Mouse (Mus musculus): ENCODE data around the gene Gm36210. TPM values are rescaled to one million over a fixed set of nuclear protein-coding genes. Genes with fewer than 3 reads are reported as not detected.
A peak's percentile ranks its signal among the peaks of the same experiment; 100 is the strongest.

Gene Gm36210
- polyA plus RNA-seq, 1 experiment from 2014 or later: not detected

DNA sequence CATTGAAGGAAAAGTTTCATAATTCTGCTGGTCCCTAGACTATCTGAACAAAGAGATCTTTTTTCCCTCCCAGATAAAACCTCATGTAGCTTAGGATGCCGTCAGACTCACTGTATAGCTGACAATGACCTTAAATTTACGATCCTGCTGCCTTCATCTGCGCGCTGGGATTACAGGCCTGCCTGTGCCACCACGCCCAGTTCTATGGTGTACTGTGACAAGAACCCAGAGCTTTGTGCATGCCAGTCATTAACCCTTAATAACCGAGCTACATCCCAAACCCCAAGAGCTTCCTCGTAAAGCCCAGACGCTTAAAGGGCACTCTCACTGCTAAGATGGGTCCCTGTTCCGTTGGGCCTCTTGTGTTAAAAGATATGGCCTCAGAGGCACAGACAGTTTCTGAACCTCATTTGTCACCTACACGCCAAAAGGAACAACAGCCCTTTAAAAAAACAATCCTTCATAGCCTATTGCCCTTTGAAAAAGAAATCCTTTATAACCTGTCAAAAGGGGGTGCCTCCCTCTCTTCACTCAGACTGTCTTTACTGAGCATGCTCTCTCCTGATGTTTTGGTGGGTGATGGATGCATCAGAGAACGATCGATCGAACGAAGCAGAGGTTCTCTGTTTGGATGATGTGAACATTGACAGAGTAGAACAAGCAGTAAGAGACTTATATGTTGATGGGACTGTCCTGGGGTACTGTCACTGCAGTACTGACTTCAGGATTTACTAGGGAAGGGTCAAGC lies 9.5 kb upstream of the Gm36210 start:
- Histone ChIP-seq H3K36me3 (ENCODE audit: insufficient read depth, low read length) (peaks cover 24% of the 10 kb centered on the region), H3K27me3 (replicated peaks; ENCODE audit: insufficient read depth, low read length) (no peaks in the 10 kb centered on the region), H3K4me2 (replicated peaks; ENCODE audit: low read depth, low read length) (peak overlapping the region; percentile 70), H3K4me3 (ENCODE audit: low read depth, low read length) (peak overlapping the region; percentile 73), H3K27ac (ENCODE audit: low read length) (peak overlapping the region; percentile 96), H3K4me1 (ENCODE audit: insufficient read depth, low read depth, low read length) (peaks cover 4% of the 10 kb centered on the region; the same call in 1 of the 2 replicates), H3K9me3 (ENCODE audit: low read length) (no peaks in the 10 kb centered on the region), H3K9ac (replicated peaks; ENCODE audit: low read depth) (peak overlapping the region; percentile 80)
- 13% methylated on average over 14 of the region's 14 CpGs for WGBS
- ATAC-seq: peak; percentile 51
- TF ChIP-seq CTCF (IDR thresholded peaks at IDR 0.05) (no peak), EP300 (IDR thresholded peaks at IDR 0.05) (peak; percentile 5; the same call in 1 of the 2 replicates)
- no peak for DNase-seq (ENCODE audit: low spot score)

DNA sequence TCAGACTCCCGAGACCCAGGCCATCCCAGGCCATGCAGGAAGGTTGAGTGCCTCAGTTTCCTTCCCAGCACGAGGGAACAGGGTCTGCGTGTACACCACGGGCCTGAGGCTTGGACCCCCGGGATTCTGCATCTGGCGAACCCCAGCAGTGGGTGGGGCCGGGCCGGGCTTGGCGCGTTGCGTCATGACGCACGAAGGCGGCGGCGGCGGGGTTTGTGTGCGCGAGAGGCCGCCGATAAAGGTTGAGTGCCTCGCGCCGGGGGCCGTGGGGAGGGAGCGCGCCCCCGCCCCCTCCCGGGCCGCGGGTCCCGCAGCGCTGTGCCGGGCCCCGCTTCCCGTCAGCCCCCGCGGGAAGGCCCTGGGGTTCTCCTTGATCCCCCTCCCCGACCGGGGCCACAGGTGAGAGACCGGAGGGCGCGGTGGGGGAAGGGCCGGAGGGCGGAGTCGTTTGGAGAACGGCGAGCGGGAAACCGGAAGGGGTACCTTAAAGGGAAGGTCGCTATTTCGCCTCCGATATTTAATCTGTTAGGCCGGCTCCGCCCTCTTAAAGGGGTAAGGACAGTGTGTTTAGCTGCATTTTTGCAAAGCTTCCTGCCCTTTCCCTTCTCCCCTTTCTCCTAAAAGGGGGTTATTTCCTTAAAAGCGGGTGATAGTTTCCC lies 8.8 kb upstream of the Gm36210 start, which contains the start of gene Zfp628:
TSS of gene Zfp628 (plus strand) at position 211 of the 659 bp plus-strand sequence.
- Histone ChIP-seq H3K4me2 (replicated peaks; ENCODE audit: low read depth, low read length) (peak within 1 kb of the TSS; percentile 70), H3K27ac (ENCODE audit: low read length) (peak within 1 kb of the TSS; percentile 96), H3K9me3 (ENCODE audit: low read length) (no peaks in the 10 kb centered on the region), H3K36me3 (ENCODE audit: insufficient read depth, low read length) (peaks cover 18% of the 10 kb centered on the region), H3K9ac (replicated peaks; ENCODE audit: low read depth) (peak within 1 kb of the TSS; percentile 80), H3K4me3 (ENCODE audit: low read depth, low read length) (peak within 1 kb of the TSS; percentile 73), H3K4me1 (ENCODE audit: insufficient read depth, low read depth, low read length) (peaks cover 4% of the 10 kb centered on the region; the same call in 1 of the 2 replicates), H3K27me3 (replicated peaks; ENCODE audit: insufficient read depth, low read length) (no peaks in the 10 kb centered on the region)
- peak; percentile 92 for ATAC-seq
- peak; percentile 38; the same call in 1 of the 2 replicates for TF ChIP-seq EP300 (IDR thresholded peaks at IDR 0.05)
- 0 out of 2 replicates have a peak, but pooled peaks have one; percentile 0 for TF ChIP-seq CTCF (IDR thresholded peaks at IDR 0.05)
- WGBS: under 1% methylated on average over 42 of the region's 56 CpGs
- DNase-seq (ENCODE audit: low spot score): peak; percentile 96

DNA sequence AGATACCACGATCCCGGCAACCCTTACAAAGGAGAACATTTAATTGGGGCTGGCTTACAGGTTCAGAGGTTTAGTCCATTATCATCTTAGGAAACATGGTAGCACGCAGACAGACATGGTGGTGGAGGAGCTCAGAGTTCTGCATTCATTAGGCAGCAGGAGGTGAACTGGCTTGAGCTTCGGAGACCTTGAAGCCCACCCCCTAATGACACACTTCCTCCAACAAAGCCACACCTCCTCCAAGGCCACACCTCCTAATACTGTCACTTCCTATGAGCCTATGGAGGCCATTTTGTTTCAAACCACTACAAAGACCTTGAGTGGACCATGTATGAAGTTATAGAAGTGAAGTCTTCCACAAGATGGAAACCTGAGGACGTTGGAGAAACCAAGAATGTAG lies 5.9 kb upstream of the Gm36210 start:
- Histone ChIP-seq H3K9me3 (ENCODE audit: low read length) (no peaks in the 10 kb centered on the region), H3K27ac (ENCODE audit: low read length) (no peak overlapping the region), H3K36me3 (ENCODE audit: insufficient read depth, low read length) (no peaks in the 10 kb centered on the region), H3K4me2 (replicated peaks; ENCODE audit: low read depth, low read length) (no peak overlapping the region), H3K4me1 (ENCODE audit: insufficient read depth, low read depth, low read length) (peaks cover 4% of the 10 kb centered on the region; the same call in 1 of the 2 replicates), H3K4me3 (ENCODE audit: low read depth, low read length) (no peak overlapping the region), H3K9ac (replicated peaks; ENCODE audit: low read depth) (no peak overlapping the region), H3K27me3 (replicated peaks; ENCODE audit: insufficient read depth, low read length) (no peaks in the 10 kb centered on the region)
- ATAC-seq: no peak
- WGBS: 65% methylated on average over 5 of the region's 5 CpGs
- TF ChIP-seq CTCF (IDR thresholded peaks at IDR 0.05): no peak
- no peak for TF ChIP-seq EP300 (IDR thresholded peaks at IDR 0.05)
- no peak for DNase-seq (ENCODE audit: low spot score)

DNA sequence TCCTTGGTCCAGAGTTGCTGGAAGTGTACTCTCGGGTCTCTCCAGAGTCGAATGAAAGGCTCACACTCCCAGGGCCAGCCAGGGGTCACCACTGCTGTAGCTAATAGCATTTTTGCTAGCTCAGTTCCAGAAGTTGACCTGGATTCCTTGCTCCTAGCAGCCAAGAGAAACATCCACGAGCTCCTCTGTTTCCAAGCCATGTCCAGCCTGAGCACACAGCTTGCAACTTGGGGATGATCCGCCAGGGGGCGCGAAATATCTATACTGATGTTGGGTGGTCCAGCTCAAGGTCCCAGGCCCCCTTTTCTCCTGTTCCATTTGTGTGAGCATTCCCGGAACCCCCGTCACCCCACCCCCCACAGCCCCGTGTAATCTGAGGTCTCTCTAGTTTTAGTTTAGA lies 5.2 kb upstream of the Gm36210 start:
- H3K9me3 ChIP-seq (ENCODE audit: low read length): no peaks in the 10 kb centered on the region
- ATAC-seq (no peak), DNase-seq (ENCODE audit: low spot score) (peak; percentile 35)
- H3K4me2 ChIP-seq (replicated peaks; ENCODE audit: low read depth, low read length): no peak overlapping the region
- H3K36me3 ChIP-seq (ENCODE audit: insufficient read depth, low read length): no peaks in the 10 kb centered on the region
- no peak for TF ChIP-seq EP300 (IDR thresholded peaks at IDR 0.05)
- TF ChIP-seq CTCF (IDR thresholded peaks at IDR 0.05): peak; percentile 72
- 23% methylated on average over 9 of the region's 9 CpGs for WGBS
- no peak overlapping the region for H3K27ac ChIP-seq (ENCODE audit: low read length)
- no peak overlapping the region for H3K4me3 ChIP-seq (ENCODE audit: low read depth, low read length)
- no peak overlapping the region for H3K9ac ChIP-seq (replicated peaks; ENCODE audit: low read depth)
- no peaks in the 10 kb centered on the region for H3K27me3 ChIP-seq (replicated peaks; ENCODE audit: insufficient read depth, low read length)
- H3K4me1 ChIP-seq (ENCODE audit: insufficient read depth, low read depth, low read length): peaks cover 4% of the 10 kb centered on the region; the same call in 1 of the 2 replicates

DNA sequence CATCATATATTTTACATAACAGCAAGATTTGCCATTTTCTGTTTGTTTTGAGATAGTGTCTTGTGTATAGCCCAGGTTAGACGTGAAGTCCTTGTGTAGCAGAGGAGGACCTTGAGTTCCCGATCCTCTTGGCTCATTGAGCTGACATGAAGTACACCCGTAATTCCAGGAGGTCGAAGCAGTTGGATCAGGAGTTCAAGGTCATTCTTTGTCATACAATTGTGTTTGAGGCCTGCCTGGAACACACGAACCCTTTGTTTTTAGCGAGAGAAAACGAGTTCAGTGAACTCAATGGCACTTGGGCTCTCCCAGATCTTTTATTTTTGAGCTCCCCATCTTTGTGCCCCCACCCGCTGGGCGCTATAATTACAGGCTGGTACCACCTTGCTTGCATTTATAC lies 3.9 kb downstream of the Gm36210 start:
- H3K4me2 ChIP-seq (replicated peaks; ENCODE audit: low read depth, low read length): no peak overlapping the region
- no peak overlapping the region for H3K27ac ChIP-seq (ENCODE audit: low read length)
- H3K36me3 ChIP-seq (ENCODE audit: insufficient read depth, low read length): no peaks in the 10 kb centered on the region
- no peak overlapping the region for H3K4me3 ChIP-seq (ENCODE audit: low read depth, low read length)
- ATAC-seq (no peak), DNase-seq (ENCODE audit: low spot score) (no peak)
- 73% methylated on average over 9 of the region's 9 CpGs for WGBS
- no peaks in the 10 kb centered on the region for H3K9me3 ChIP-seq (ENCODE audit: low read length)
- H3K27me3 ChIP-seq (replicated peaks; ENCODE audit: insufficient read depth, low read length): no peaks in the 10 kb centered on the region
- TF ChIP-seq EP300 (IDR thresholded peaks at IDR 0.05): no peak
- no peak for TF ChIP-seq CTCF (IDR thresholded peaks at IDR 0.05)
- no peaks in the 10 kb centered on the region for H3K4me1 ChIP-seq (ENCODE audit: insufficient read depth, low read depth, low read length)
- no peak overlapping the region for H3K9ac ChIP-seq (replicated peaks; ENCODE audit: low read depth)

DNA sequence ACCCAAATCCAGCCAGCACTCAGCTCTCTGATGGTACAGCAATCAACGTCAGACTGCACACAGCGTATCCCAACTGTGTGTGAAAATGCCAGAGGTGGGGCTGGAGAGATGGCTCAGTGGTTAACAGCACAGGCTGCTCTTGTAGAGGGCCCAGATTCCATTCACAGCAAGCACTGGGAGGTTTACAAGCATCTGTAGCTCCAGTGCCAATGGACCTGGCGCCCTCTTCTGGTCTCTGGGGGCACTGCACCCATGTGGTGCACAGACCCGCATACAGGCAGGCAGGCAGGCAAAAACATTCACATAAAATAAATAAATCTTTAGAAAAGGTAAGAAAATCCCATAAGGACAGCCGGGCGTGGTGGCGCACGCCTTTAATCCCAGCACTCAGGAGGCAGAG lies 5.1 kb downstream of the Gm36210 start:
- Histone ChIP-seq H3K27ac (ENCODE audit: low read length) (no peak overlapping the region), H3K4me2 (replicated peaks; ENCODE audit: low read depth, low read length) (no peak overlapping the region), H3K9ac (replicated peaks; ENCODE audit: low read depth) (no peak overlapping the region), H3K36me3 (ENCODE audit: insufficient read depth, low read length) (no peaks in the 10 kb centered on the region), H3K9me3 (ENCODE audit: low read length) (no peaks in the 10 kb centered on the region), H3K4me3 (ENCODE audit: low read depth, low read length) (no peak overlapping the region), H3K4me1 (ENCODE audit: insufficient read depth, low read depth, low read length) (no peaks in the 10 kb centered on the region), H3K27me3 (replicated peaks; ENCODE audit: insufficient read depth, low read length) (no peaks in the 10 kb centered on the region)
- DNase-seq (ENCODE audit: low spot score): no peak
- TF ChIP-seq EP300 (IDR thresholded peaks at IDR 0.05) (no peak), CTCF (IDR thresholded peaks at IDR 0.05) (peak; percentile 71)
- 61% methylated on average over 8 of the region's 8 CpGs for WGBS
- no peak for ATAC-seq

All from lung, postnatal 0 days (tissue).